8 mouse cellular contexts compared by ENCODE assay signal in the genomic region with DNA sequence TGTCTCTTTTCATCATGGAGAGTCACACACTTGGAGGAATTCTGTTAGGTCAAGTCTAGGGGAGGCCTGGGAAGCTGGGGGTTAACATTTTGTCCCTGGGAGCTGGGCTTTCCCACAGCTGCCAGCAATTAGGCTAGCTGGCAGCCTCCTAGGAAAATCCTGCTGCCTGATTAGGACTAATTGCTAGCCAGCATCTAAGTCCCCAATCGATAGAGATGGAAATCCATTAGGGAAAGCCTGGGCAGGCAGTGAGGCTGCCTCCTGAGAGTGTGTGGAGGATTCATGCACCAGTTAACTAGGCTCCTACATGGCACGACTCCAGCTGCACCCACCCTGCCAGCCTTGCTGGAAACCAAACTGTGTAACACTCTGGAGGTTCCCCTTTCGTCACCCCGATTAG. TPM values are rescaled to one million over a fixed set of nuclear protein-coding genes. Genes with fewer than 3 reads are reported as not detected.
DNase-seq lines count a peak whose midpoint lies in the region; ATAC-seq and TF ChIP-seq lines count a peak whose summit lies in the region.

No protein-coding gene starts in this region.

- DNase-seq in midbrain, embryonic 11.5 days (ENCODE audit: low spot score, missing footprints), result no peak
- peak; percentile 94 for DNase-seq in forebrain, embryonic 14.5 days (ENCODE audit: low spot score)
- DNase-seq in layer of hippocampus, postnatal 14 days (ENCODE audit: low spot score in 2 of 2), result peak; percentile 61 to 86
- peak; percentile 94 for DNase-seq in retina, postnatal 1 day
- no peak for DNase-seq in lung, adult 18-20 months

- 0 out of 2 replicates have a peak, but pooled peaks have one; percentile 27 for ATAC-seq in midbrain, embryonic 11.5 days (ENCODE audit: low FRiP score)
- no peak for ATAC-seq in midbrain, embryonic 15.5 days (replicated peaks)
- ATAC-seq in forebrain, embryonic 14.5 days, result peak; percentile 95
- ATAC-seq in cerebellum, adult (ENCODE audit: insufficient number of reproducible peaks, low FRiP score, low TSS enrichment), result no peak
- no peak for ATAC-seq in intestine, postnatal 0 days

- no peak overlapping the region for H3K9ac ChIP-seq in midbrain, embryonic 11.5 days (ENCODE audit: low read length)
- no peak overlapping the region for H3K9ac ChIP-seq in midbrain, embryonic 15.5 days
- no peak overlapping the region for H3K9ac ChIP-seq in forebrain, embryonic 14.5 days (ENCODE audit: low read length)
- H3K9ac ChIP-seq in intestine, postnatal 0 days (ENCODE audit: low read depth, low read length), result no peak overlapping the region

- no peaks in the 10 kb centered on the region for H3K27me3 ChIP-seq in midbrain, embryonic 11.5 days (ENCODE audit: control insufficient read depth, insufficient read depth, low read length)
- no peaks in the 10 kb centered on the region for H3K27me3 ChIP-seq in midbrain, embryonic 15.5 days (replicated peaks)
- no peaks in the 10 kb centered on the region for H3K27me3 ChIP-seq in forebrain, embryonic 14.5 days (replicated peaks; ENCODE audit: control insufficient read depth, insufficient read depth, low read length)
- no peaks in the 10 kb centered on the region for H3K27me3 ChIP-seq in intestine, postnatal 0 days (replicated peaks; ENCODE audit: control insufficient read depth, insufficient read depth, low read length)

- no peaks in the 10 kb centered on the region for H3K4me1 ChIP-seq in midbrain, embryonic 11.5 days (ENCODE audit: control insufficient read depth, insufficient read depth, low read length)
- H3K4me1 ChIP-seq in midbrain, embryonic 15.5 days, result peaks cover 4% of the 10 kb centered on the region
- peaks cover 4% of the 10 kb centered on the region; the same call in 1 of the 2 replicates for H3K4me1 ChIP-seq in forebrain, embryonic 14.5 days (ENCODE audit: control insufficient read depth, insufficient read depth, low read length)
- no peaks in the 10 kb centered on the region for H3K4me1 ChIP-seq in intestine, postnatal 0 days (replicated peaks; ENCODE audit: control insufficient read depth, insufficient read depth, low read length)

- no peaks in the 10 kb centered on the region for H3K36me3 ChIP-seq in midbrain, embryonic 11.5 days (ENCODE audit: control insufficient read depth, insufficient read depth, low read length)
- no peaks in the 10 kb centered on the region for H3K36me3 ChIP-seq in midbrain, embryonic 15.5 days (replicated peaks)
- no peaks in the 10 kb centered on the region for H3K36me3 ChIP-seq in forebrain, embryonic 14.5 days (ENCODE audit: control insufficient read depth, insufficient read depth, low read length)
- H3K36me3 ChIP-seq in intestine, postnatal 0 days (ENCODE audit: control insufficient read depth, insufficient read depth), result no peaks in the 10 kb centered on the region

- H3K4me3 ChIP-seq in midbrain, embryonic 11.5 days (ENCODE audit: low read depth, low read length), result no peak overlapping the region
- no peak overlapping the region for H3K4me3 ChIP-seq in midbrain, embryonic 15.5 days
- H3K4me3 ChIP-seq in forebrain, embryonic 14.5 days (ENCODE audit: low read depth, low read length), result no peak overlapping the region
- no peak overlapping the region for H3K4me3 ChIP-seq in intestine, postnatal 0 days (ENCODE audit: low read depth, low read length)

- no peak overlapping the region for H3K27ac ChIP-seq in midbrain, embryonic 11.5 days (ENCODE audit: low read depth, low read length)
- no peak overlapping the region for H3K27ac ChIP-seq in midbrain, embryonic 15.5 days
- H3K27ac ChIP-seq in forebrain, embryonic 14.5 days (ENCODE audit: low read depth, low read length), result peak overlapping the region; percentile 72; the same call in 1 of the 2 replicates
- no peak overlapping the region for H3K27ac ChIP-seq in intestine, postnatal 0 days (ENCODE audit: low read depth, low read length)

- TF ChIP-seq CTCF in intestine, postnatal 0 days (IDR thresholded peaks at IDR 0.05; ENCODE audit: low read depth), result no peak

- no peaks in the 10 kb centered on the region for H3K9me3 ChIP-seq in midbrain, embryonic 11.5 days (ENCODE audit: control insufficient read depth, low read length)
- H3K9me3 ChIP-seq in midbrain, embryonic 15.5 days, result no peaks in the 10 kb centered on the region
- no peaks in the 10 kb centered on the region for H3K9me3 ChIP-seq in forebrain, embryonic 14.5 days (replicated peaks; ENCODE audit: control insufficient read depth, low read length)
- H3K9me3 ChIP-seq in intestine, postnatal 0 days (ENCODE audit: control insufficient read depth), result no peaks in the 10 kb centered on the region

- H3K4me2 ChIP-seq in midbrain, embryonic 11.5 days, result no peak overlapping the region
- no peak overlapping the region for H3K4me2 ChIP-seq in midbrain, embryonic 15.5 days
- H3K4me2 ChIP-seq in forebrain, embryonic 14.5 days (ENCODE audit: low read length), result no peak overlapping the region
- no peak overlapping the region for H3K4me2 ChIP-seq in intestine, postnatal 0 days (replicated peaks; ENCODE audit: low read depth)

- 65% methylated on average over 4 of the region's 4 CpGs for WGBS in midbrain, embryonic 11.5 days
- WGBS in midbrain, embryonic 15.5 days, result 37% methylated on average over 4 of the region's 4 CpGs
- WGBS in forebrain, embryonic 14.5 days, result 6% methylated on average over 4 of the region's 4 CpGs
- 73% methylated on average over 4 of the region's 4 CpGs for WGBS in intestine, postnatal 0 days

RNA-seq across cellular contexts. Expression of gene Xrcc2, which starts 39.5 kb away (rescaled TPM):
- 9.7 and 10.2 TPM in 2 replicates for polyA plus RNA-seq in midbrain, embryonic 11.5 days (2014; fragmentation: Nextera tagmentation; extraction: Ambion mirVana)
- 5.1 and 5.2 TPM in 2 replicates for polyA plus RNA-seq in midbrain, embryonic 15.5 days (2015; fragmentation: Nextera tagmentation; extraction: Ambion mirVana)
- polyA plus RNA-seq in forebrain, embryonic 14.5 days (2014; fragmentation: Nextera tagmentation; extraction: Ambion mirVana), result 4.2 and 4.5 TPM in 2 replicates
- 1 to 10 TPM; 4.5 to 6.1 TPM for total RNA-seq in layer of hippocampus, postnatal 14 days (2021)
- 1.2 and 1.6 TPM in 2 replicates for polyA plus RNA-seq in intestine, postnatal 0 days (2015; fragmentation: Nextera tagmentation; extraction: Ambion mirVana)

Comparison
In these comparisons a context has a peak if more than half of its experiments do, and no peak if none do; other contexts are left out.
1. ATAC-seq: peak in midbrain, embryonic 11.5 days (single experiment) and forebrain, embryonic 14.5 days (single experiment); none in midbrain, embryonic 15.5 days (single experiment), cerebellum, adult (single experiment) and intestine, postnatal 0 days (single experiment).
2. DNase-seq: peak in forebrain, embryonic 14.5 days (single experiment), layer of hippocampus, postnatal 14 days (2 of 2) and retina, postnatal 1 day (single experiment); none in midbrain, embryonic 11.5 days (single experiment) and lung, adult 18-20 months (0 of 2).